Mouse (Mus musculus): ENCODE results near the gene Lsm12. TPM values are rescaled to one million over a fixed set of nuclear protein-coding genes. Genes with fewer than 3 reads are reported as not detected.

The Lsm12 gene
- total and polyA plus RNA-seq, 3 experiments: 66.9 to 185 (median 78.9) TPM

GRCm38 (mm10) chr11:102223166-102223565 is 38.1 kb upstream of the Lsm12 start (continued):
- TF ChIP-seq POLR2A (IDR thresholded peaks at IDR 0.05; ENCODE audit: low read depth, low read length) (no peak), NELFE (IDR thresholded peaks at IDR 0.05; ENCODE audit: low read depth, low read length) (peak; percentile 37; the same call in 1 of the 2 replicates), JUND (conservative IDR thresholded peaks at IDR 0.05; ENCODE audit: low read depth, low read length) (no peak), IRF4 (IDR thresholded peaks at IDR 0.05; ENCODE audit: low read depth, low read length) (peak; percentile 46; the same call in 1 of the 2 replicates), RAD21 (IDR thresholded peaks at IDR 0.05; ENCODE audit: low read depth, low read length) (peak; percentile 92), MEF2A (IDR thresholded peaks at IDR 0.05; ENCODE audit: borderline replicate concordance, low read depth, low read length) (peak; percentile 69; the same call in 1 of the 2 replicates), RCOR1 (conservative IDR thresholded peaks at IDR 0.05; ENCODE audit: low read depth, low read length) (no peak), ETS1 (conservative IDR thresholded peaks at IDR 0.05; ENCODE audit: low read depth, low read length) (no peak), NRF1 (IDR thresholded peaks at IDR 0.05; ENCODE audit: low read depth, low read length) (no peak), USF2 (conservative IDR thresholded peaks at IDR 0.05; ENCODE audit: low read depth, low read length) (no peak)

DNA sequence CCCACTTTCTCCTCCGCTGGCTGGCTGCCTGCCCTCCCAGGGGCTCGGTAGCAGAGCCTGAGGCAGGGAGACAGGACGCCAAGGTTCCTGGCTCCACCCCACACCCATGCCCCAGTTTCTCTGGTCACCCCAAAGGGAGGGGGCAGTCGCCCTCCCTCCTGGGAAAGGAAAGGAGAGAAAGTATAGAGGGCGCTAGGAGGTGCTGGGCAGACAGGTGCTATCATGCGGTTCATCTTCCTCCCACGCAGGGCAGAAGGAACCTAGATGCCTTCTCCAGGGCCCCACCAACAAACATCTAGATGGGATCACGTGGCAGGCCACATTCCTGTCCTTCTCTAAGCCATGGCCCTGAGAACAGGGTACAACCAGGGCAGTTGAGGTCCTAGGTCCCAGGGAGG is 36.9 kb upstream of the Lsm12 start:
- no peaks in the 10 kb centered on the region for H3K27me3 ChIP-seq (replicated peaks)
- H3K9ac ChIP-seq (ENCODE audit: insufficient read depth, low read depth): no peak overlapping the region
- dilution Hi-C loops (cut with MboI; ENCODE audit: extremely low pct_ligation_motif_present, extremely low pct_unique_long_range_greater_than_20kb, low sequenced_read_pairs): no loop called here
- no peak overlapping the region for H3K27ac ChIP-seq (ENCODE audit: insufficient read depth, low read depth)
- H3K9me3 ChIP-seq (replicated peaks; ENCODE audit: low read length): no peaks in the 10 kb centered on the region
- H3K36me3 ChIP-seq (replicated peaks in 1 of 2; ENCODE audit: control insufficient read depth in 1 of 2, insufficient read depth in 1 of 2, low read length in 1 of 2): peaks cover 0 to 8% of the 10 kb centered on the region in 2 experiments
- DNase-seq (ENCODE audit: extremely low read depth): no peak
- peaks cover 34 to 66% of the 10 kb centered on the region in 2 experiments for H3K4me1 ChIP-seq (ENCODE audit: control insufficient read depth in 1 of 2, insufficient read depth in 2 of 2)
- no peak overlapping the region for H3K4me2 ChIP-seq (ENCODE audit: insufficient read depth, low read depth, poor library complexity, severe bottlenecking)
- in situ Hi-C loops (cut with MboI; ENCODE audit: low pct_ligation_motif_present, low pct_unique_long_range_greater_than_20kb, low sequenced_read_pairs): loop anchor here (5.0 kb wide), 1 partner anchor 65 kb away; the partner anchor contains the start of gene Tmem101
- no peak overlapping the region for H3K4me3 ChIP-seq (replicated peaks in 1 of 3; ENCODE audit: low read depth in 2 of 3, low read length in 2 of 3, poor library complexity in 1 of 3)
- TF ChIP-seq PAX5 (IDR thresholded peaks at IDR 0.05; ENCODE audit: low read length): no peak
- no peak for TF ChIP-seq E2F4 (IDR thresholded peaks at IDR 0.05; ENCODE audit: insufficient replicate concordance, low read depth, low read length)
- TF ChIP-seq ZKSCAN1 (IDR thresholded peaks at IDR 0.05; ENCODE audit: borderline replicate concordance, low read depth, low read length): no peak
- no peaks in the 10 kb centered on the region for H3K79me2 ChIP-seq (replicated peaks; ENCODE audit: control insufficient read depth, extremely low read depth, insufficient read depth, poor library complexity, severe bottlenecking)

- DNase-seq (ENCODE audit: extremely low read depth): no peak
- Histone ChIP-seq H3K4me3 (replicated peaks in 1 of 3; ENCODE audit: low read depth in 2 of 3, low read length in 2 of 3, poor library complexity in 1 of 3) (no peak overlapping the region), H3K9me3 (replicated peaks; ENCODE audit: low read length) (no peaks in the 10 kb centered on the region), H3K36me3 (replicated peaks in 1 of 2; ENCODE audit: control insufficient read depth in 1 of 2, insufficient read depth in 1 of 2, low read length in 1 of 2) (peaks cover 0 to 8% of the 10 kb centered on the region in 2 experiments), H3K4me2 (ENCODE audit: insufficient read depth, low read depth, poor library complexity, severe bottlenecking) (no peak overlapping the region), H3K9ac (ENCODE audit: insufficient read depth, low read depth) (no peak overlapping the region), H3K27ac (ENCODE audit: insufficient read depth, low read depth) (no peak overlapping the region), H3K4me1 (ENCODE audit: control insufficient read depth in 1 of 2, insufficient read depth in 2 of 2) (peaks cover 36 to 72% of the 10 kb centered on the region in 2 experiments), H3K79me2 (replicated peaks; ENCODE audit: control insufficient read depth, extremely low read depth, insufficient read depth, poor library complexity, severe bottlenecking) (no peaks in the 10 kb centered on the region), H3K27me3 (replicated peaks) (no peaks in the 10 kb centered on the region)
- TF ChIP-seq IRF4 (IDR thresholded peaks at IDR 0.05; ENCODE audit: low read depth, low read length): no peak
- no peak for TF ChIP-seq CHD1 (IDR thresholded peaks at IDR 0.05; ENCODE audit: low read depth, low read length)
- no peak for TF ChIP-seq JUN (IDR thresholded peaks at IDR 0.05; ENCODE audit: insufficient read depth, low read depth, low read length)
- no peak for TF ChIP-seq SIN3A (IDR thresholded peaks at IDR 0.05; ENCODE audit: low read length)
- TF ChIP-seq MAX (IDR thresholded peaks at IDR 0.05; ENCODE audit: low read length): no peak
- no peak for TF ChIP-seq TCF12 (IDR thresholded peaks at IDR 0.05; ENCODE audit: low read depth, low read length)
- TF ChIP-seq ZMIZ1 (IDR thresholded peaks at IDR 0.05; ENCODE audit: low read depth, low read length): no peak
- TF ChIP-seq BHLHE40 (IDR thresholded peaks at IDR 0.05; ENCODE audit: low read depth, low read length): no peak
- TF ChIP-seq POLR2A (IDR thresholded peaks at IDR 0.05; ENCODE audit: low read depth, low read length): no peak
- TF ChIP-seq PAX5 (IDR thresholded peaks at IDR 0.05; ENCODE audit: low read length): no peak
- TF ChIP-seq ZC3H11A (IDR thresholded peaks at IDR 0.05; ENCODE audit: low read depth, low read length): no peak
- TF ChIP-seq E2F4 (IDR thresholded peaks at IDR 0.05; ENCODE audit: insufficient replicate concordance, low read depth, low read length): no peak
- no peak for TF ChIP-seq EP300 (IDR thresholded peaks at IDR 0.05; ENCODE audit: low read length)
- no peak for TF ChIP-seq POLR2AphosphoS2 (IDR thresholded peaks at IDR 0.05; ENCODE audit: low read depth, low read length)
- no peak for TF ChIP-seq CTCF (conservative IDR thresholded peaks at IDR 0.05 in 1 of 2, IDR thresholded peaks at IDR 0.05 in 1 of 2; ENCODE audit: low read depth in 2 of 2, low read length in 2 of 2)
- no peak for TF ChIP-seq MEF2A (IDR thresholded peaks at IDR 0.05; ENCODE audit: borderline replicate concordance, low read depth, low read length)
- dilution Hi-C loops (cut with MboI; ENCODE audit: extremely low pct_ligation_motif_present, extremely low pct_unique_long_range_greater_than_20kb, low sequenced_read_pairs): no loop called here
- in situ Hi-C loops (cut with MboI; ENCODE audit: low pct_ligation_motif_present, low pct_unique_long_range_greater_than_20kb, low sequenced_read_pairs): loop anchor here (5.0 kb wide), 1 partner anchor 64 kb away; the partner anchor contains the start of gene Tmem101
Observed at GRCm38 (mm10) chr11:102221243-102221953, 36.3 kb upstream of the Lsm12 start.
